Comparison of ENCODE assay signal across 10 mouse cellular contexts in genomic region chr9:37406372-37406771, GRCm38 (mm10). TPM values are rescaled to one million over a fixed set of nuclear protein-coding genes. Genes with fewer than 3 reads are reported as not detected.
A peak's percentile ranks its signal among the peaks of the same experiment; 100 is the strongest.
DNase-seq lines count a peak whose midpoint lies in the region; ATAC-seq lines count a peak whose summit lies in the region.
"Had no signal": no experiment of that assay in that cellular context is flagged by ENCODE, and none has a peak within 500 bp of the region (broad histone marks: within the 10 kb centered on the region; RNA-seq: fewer than 3 reads in every experiment).

No protein-coding gene starts in this region.

- H3K36me3 ChIP-seq in limb, embryonic 11.5 days (ENCODE audit: control insufficient read depth, insufficient read depth, low read length) = no peaks in the 10 kb centered on the region
- H3K36me3 ChIP-seq in limb, embryonic 10.5 days = no peaks in the 10 kb centered on the region

- DNase-seq in limb, embryonic 11.5 days (ENCODE audit: low spot score) = peak; percentile 45
- no peak for DNase-seq in limb, embryonic 10.5 days (ENCODE audit: low spot score)
- peak; percentile 10 for DNase-seq in MN1 (ENCODE audit: low spot score)
- peak; percentile 23 for DNase-seq in embryo, embryonic 9.5 days (ENCODE audit: extremely low spot score)
- DNase-seq in layer of hippocampus, adult 8-10 months (ENCODE audit: low spot score in 2 of 2) = no peak
- no peak for DNase-seq in adrenal gland, postnatal 10 days
- no peak for DNase-seq in adrenal gland, postnatal 4 days (ENCODE audit: low spot score in 2 of 2)

- H3K4me2 ChIP-seq in limb, embryonic 11.5 days (ENCODE audit: low read depth, severe bottlenecking) = no peak overlapping the region

- no peak overlapping the region for H3K9ac ChIP-seq in limb, embryonic 11.5 days (ENCODE audit: low read length)

- WGBS in limb, embryonic 11.5 days = 0% methylated on average over 1 of the region's 1 CpGs
- 0% methylated on average over 1 of the region's 1 CpGs for WGBS in limb, embryonic 10.5 days

- ATAC-seq in limb, embryonic 11.5 days (ENCODE audit: insufficient number of reproducible peaks, low FRiP score, low TSS enrichment, low read depth) = 0 out of 2 replicates have a peak, but pooled peaks have one; percentile 19
- ATAC-seq in megakaryocyte progenitor cell, adult 5-6 weeks (replicated peaks; ENCODE audit: poor library complexity) = peak; percentile 81

- peaks cover 5% of the 10 kb centered on the region; the same call in 1 of the 2 replicates for H3K27me3 ChIP-seq in limb, embryonic 11.5 days (ENCODE audit: control insufficient read depth, insufficient read depth, low read length)
- H3K27me3 ChIP-seq in limb, embryonic 10.5 days (ENCODE audit: low read depth, poor library complexity, severe bottlenecking) = peaks cover 26% of the 10 kb centered on the region

- no peaks in the 10 kb centered on the region for H3K9me3 ChIP-seq in limb, embryonic 11.5 days (ENCODE audit: control insufficient read depth, low read length)
- no peaks in the 10 kb centered on the region for H3K9me3 ChIP-seq in limb, embryonic 10.5 days (replicated peaks)
- H3K9me3 ChIP-seq: megakaryocyte, embryonic 14.5 days had no signal

- no peak overlapping the region for H3K4me3 ChIP-seq in limb, embryonic 11.5 days (ENCODE audit: low read depth, low read length)
- no peak overlapping the region for H3K4me3 ChIP-seq in limb, embryonic 10.5 days
- H3K4me3 ChIP-seq: erythroblast, embryonic 14.5 days; megakaryocyte, embryonic 14.5 days had no signal

- H3K27ac ChIP-seq in limb, embryonic 11.5 days (replicated peaks; ENCODE audit: low read depth, low read length) = no peak overlapping the region
- H3K27ac ChIP-seq in limb, embryonic 10.5 days = no peak overlapping the region

- H3K4me1 ChIP-seq in limb, embryonic 11.5 days (ENCODE audit: control insufficient read depth, insufficient read depth, low read length) = peaks cover 3% of the 10 kb centered on the region; the same call in 1 of the 2 replicates
- H3K4me1 ChIP-seq in limb, embryonic 10.5 days = peaks cover 9% of the 10 kb centered on the region

RNA-seq across cellular contexts. Expression of gene Robo4, which starts 4.7 kb away (rescaled TPM):
- polyA plus RNA-seq in limb, embryonic 11.5 days (2014; fragmentation: Nextera tagmentation; extraction: Ambion mirVana) = 6.6 and 9.0 TPM in 2 replicates
- 9.9 and 10.3 TPM in 2 replicates for polyA plus RNA-seq in limb, embryonic 10.5 days (2016; fragmentation: Nextera tagmentation; extraction: Ambion mirVana)
- 0.17 and 0.86 TPM in 2 replicates for total RNA-seq in megakaryocyte progenitor cell, adult 5-6 weeks (2015)
- total RNA-seq in megakaryocyte progenitor cell, adult 5-6 weeks (2017) = 0.30 TPM in 1 of 2 replicates, not detected in the other
- 1 to 10 TPM; 5.4 to 9.2 (median 6.5) TPM for total RNA-seq in layer of hippocampus, adult 8-10 months (2022)
- total RNA-seq in adrenal gland, postnatal 10 days (2021) = 10 to 100 TPM; 24.9 to 28.4 TPM
- 10 to 100 TPM; 31.3 to 32.9 TPM for total RNA-seq in adrenal gland, postnatal 4 days (2021)

RNA-seq across cellular contexts. Expression of gene Robo3, which starts 26.7 kb away (rescaled TPM):
- polyA plus RNA-seq in limb, embryonic 11.5 days (2014; fragmentation: Nextera tagmentation; extraction: Ambion mirVana) = 0.16 and 0.33 TPM in 2 replicates
- polyA plus RNA-seq in limb, embryonic 10.5 days (2016; fragmentation: Nextera tagmentation; extraction: Ambion mirVana) = 0.10 TPM in 1 of 2 replicates, not detected in the other
- total RNA-seq in megakaryocyte progenitor cell, adult 5-6 weeks (2015) = 0.07 and 0.32 TPM in 2 replicates
- total RNA-seq in megakaryocyte progenitor cell, adult 5-6 weeks (2017) = 0.10 TPM in 1 of 2 replicates, not detected in the other
- total RNA-seq in layer of hippocampus, adult 8-10 months (2022) = 10 to 100 TPM; 10.3 to 16.0 (median 13.1) TPM
- under 1 TPM; 0.45 to 0.72 TPM for total RNA-seq in adrenal gland, postnatal 10 days (2021)
- total RNA-seq in adrenal gland, postnatal 4 days (2021) = 1 to 10 TPM in 1 of 2 experiments, under 1 TPM in 1; 0.56 to 1.0 TPM

RNA-seq across cellular contexts. Expression of gene Hepacam, which starts 39.2 kb away (rescaled TPM):
- 0.07 TPM in 1 of 2 replicates, not detected in the other for polyA plus RNA-seq in limb, embryonic 11.5 days (2014; fragmentation: Nextera tagmentation; extraction: Ambion mirVana)
- polyA plus RNA-seq in limb, embryonic 10.5 days (2016; fragmentation: Nextera tagmentation; extraction: Ambion mirVana) = 0.04 TPM in 1 of 2 replicates, not detected in the other
- not detected in 2 replicates for total RNA-seq in megakaryocyte progenitor cell, adult 5-6 weeks (2015)
- not detected in 2 replicates for total RNA-seq in megakaryocyte progenitor cell, adult 5-6 weeks (2017)
- total RNA-seq in layer of hippocampus, adult 8-10 months (2022) = 10 to 100 TPM; 56.5 to 69.3 (median 64.2) TPM
- total RNA-seq in adrenal gland, postnatal 10 days (2021) = under 1 TPM; 0.21 to 0.33 TPM
- total RNA-seq in adrenal gland, postnatal 4 days (2021) = under 1 TPM; 0.31 to 0.45 TPM
- polyA plus RNA-seq: erythroblast, embryonic 14.5 days had no signal

RNA-seq across cellular contexts. Expression of gene Ccdc15, which starts 58.1 kb away (rescaled TPM):
- polyA plus RNA-seq in limb, embryonic 11.5 days (2014; fragmentation: Nextera tagmentation; extraction: Ambion mirVana) = 6.1 and 6.6 TPM in 2 replicates
- 8.3 and 8.8 TPM in 2 replicates for polyA plus RNA-seq in limb, embryonic 10.5 days (2016; fragmentation: Nextera tagmentation; extraction: Ambion mirVana)
- 15.9 and 20.4 TPM in 2 replicates for total RNA-seq in megakaryocyte progenitor cell, adult 5-6 weeks (2015)
- total RNA-seq in megakaryocyte progenitor cell, adult 5-6 weeks (2017) = 12.9 and 17.9 TPM in 2 replicates
- total RNA-seq in layer of hippocampus, adult 8-10 months (2022) = 1 to 10 TPM; 2.3 to 3.4 (median 2.4) TPM
- total RNA-seq in adrenal gland, postnatal 10 days (2021) = 1 to 10 TPM; 2.4 to 4.0 TPM
- 1 to 10 TPM; 6.0 TPM for total RNA-seq in adrenal gland, postnatal 4 days (2021)

Comparison
In these comparisons a context has a peak if more than half of its experiments do, and no peak if none do; other contexts are left out.
1. DNase-seq: peak in limb, embryonic 11.5 days (single experiment), MN1 (single experiment) and embryo, embryonic 9.5 days (single experiment); none in limb, embryonic 10.5 days (single experiment), layer of hippocampus, adult 8-10 months (0 of 2), adrenal gland, postnatal 10 days (single experiment) and adrenal gland, postnatal 4 days (0 of 2).
2. RNA of gene Robo3, which starts 26.7 kb away (total RNA-seq): 10.3 to 16.0 TPM in layer of hippocampus, adult 8-10 months; 0.56 to 1.0 TPM in adrenal gland, postnatal 4 days, 0.45 to 0.72 TPM in adrenal gland, postnatal 10 days and 0.07 to 0.32 TPM in megakaryocyte progenitor cell, adult 5-6 weeks; every median in the first group is over 4 times any median in the second.
3. RNA of gene Hepacam, which starts 39.2 kb away (total RNA-seq): 56.5 to 69.3 TPM in layer of hippocampus, adult 8-10 months; 0.31 to 0.45 TPM in adrenal gland, postnatal 4 days, 0.21 to 0.33 TPM in adrenal gland, postnatal 10 days and not detected in megakaryocyte progenitor cell, adult 5-6 weeks; every median in the first group is over 10 times any median in the second.